Mouse (Mus musculus): ENCODE data around the gene Grhpr. TPM values are rescaled to one million over a fixed set of nuclear protein-coding genes. Genes with fewer than 3 reads are reported as not detected.
"Not testable (repeated sequence)": the region's sequence is repeated elsewhere in the genome, so short reads cannot be mapped to it uniquely, and the experiment has no call there.

Gene Grhpr
- total RNA-seq, 4 experiments from 2014 or later = 223 to 249 (median 233) TPM

DNA sequence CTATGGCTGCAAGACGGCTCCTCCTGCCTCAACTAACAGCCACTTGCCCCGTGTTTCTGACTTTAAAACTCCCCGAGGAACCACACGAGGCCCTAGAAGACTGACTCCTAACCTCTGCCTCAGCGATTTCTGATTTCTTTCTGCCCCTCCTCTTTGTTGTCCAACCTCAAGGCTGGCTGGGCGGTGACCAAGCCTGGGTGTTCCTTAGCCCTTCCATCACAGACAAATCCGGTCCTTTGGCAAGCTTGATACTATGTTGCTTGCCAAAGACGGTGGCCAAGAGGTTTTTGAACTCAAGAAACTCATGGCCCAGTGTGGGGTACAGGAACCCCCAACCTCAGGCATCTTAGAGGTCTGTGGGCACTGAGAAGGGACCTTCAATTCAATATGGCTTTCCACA, 6.9 kb upstream of the Grhpr start:
- DNase-seq = no peak

DNA sequence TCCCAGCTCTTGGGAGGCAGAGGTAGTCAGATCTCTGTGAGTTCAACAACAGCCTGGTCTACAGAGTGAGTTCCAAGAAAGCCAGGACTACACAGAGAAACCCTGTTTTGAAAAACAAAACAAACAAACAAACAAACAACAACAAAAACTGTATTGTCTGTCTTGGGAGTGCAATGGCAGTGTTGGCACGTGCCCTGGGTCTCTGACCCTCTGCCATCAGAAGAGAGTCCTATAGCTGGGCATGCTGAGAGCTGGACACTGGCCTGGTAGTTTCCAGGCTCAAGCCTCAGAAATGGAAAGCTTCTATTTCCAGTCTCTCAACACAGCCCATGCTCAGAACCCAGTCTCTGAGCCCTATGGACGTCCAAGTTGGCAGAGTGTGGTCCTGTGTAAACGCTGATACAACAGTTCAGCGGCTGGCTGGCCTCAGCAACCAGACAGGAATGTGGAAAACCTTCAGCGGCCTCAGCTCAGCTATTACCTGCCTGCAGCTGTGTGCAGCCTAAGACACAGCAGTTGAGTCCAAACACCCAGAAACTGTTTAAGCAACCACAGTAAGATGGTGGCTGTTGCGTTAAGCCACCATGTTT, 5.1 kb upstream of the Grhpr start:
- no peak for DNase-seq

DNA sequence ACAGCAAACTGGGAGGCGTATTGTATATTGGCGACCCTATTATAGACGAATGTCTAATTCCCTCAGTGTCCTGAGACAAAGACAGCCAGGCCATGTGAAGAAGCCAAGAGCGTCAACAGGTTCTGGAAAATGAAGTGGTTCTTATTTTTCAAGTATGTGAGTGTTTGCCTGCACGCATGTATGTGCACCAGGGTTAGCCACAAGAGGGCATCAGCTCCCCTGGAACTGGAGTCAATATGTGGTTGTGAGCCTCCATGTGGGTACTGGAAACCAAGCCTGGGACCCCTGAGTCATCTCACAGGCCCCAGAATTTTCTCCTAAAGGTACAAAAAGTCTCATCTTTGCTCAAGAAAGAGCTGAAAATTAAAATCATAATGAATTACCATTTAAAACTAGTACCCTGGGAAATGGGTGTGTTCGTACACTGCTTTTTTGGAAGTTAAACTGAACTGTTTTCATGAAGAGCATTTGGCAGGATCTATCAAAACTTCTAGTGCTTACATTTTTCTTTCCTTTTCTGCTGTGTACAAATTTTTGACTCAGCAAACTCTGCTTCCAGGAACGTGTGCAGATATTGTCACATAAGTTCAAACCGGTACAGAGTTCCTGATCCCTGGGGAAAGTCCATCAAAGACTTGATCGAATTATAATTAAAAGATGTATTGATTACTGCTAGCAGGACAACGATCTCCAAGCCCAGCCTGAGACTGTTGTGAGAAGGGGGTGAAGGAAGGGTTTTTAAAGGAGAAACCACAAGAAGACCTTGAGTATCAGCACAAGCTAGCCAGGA, 4.1 kb upstream of the Grhpr start:
- no peak for DNase-seq

DNA sequence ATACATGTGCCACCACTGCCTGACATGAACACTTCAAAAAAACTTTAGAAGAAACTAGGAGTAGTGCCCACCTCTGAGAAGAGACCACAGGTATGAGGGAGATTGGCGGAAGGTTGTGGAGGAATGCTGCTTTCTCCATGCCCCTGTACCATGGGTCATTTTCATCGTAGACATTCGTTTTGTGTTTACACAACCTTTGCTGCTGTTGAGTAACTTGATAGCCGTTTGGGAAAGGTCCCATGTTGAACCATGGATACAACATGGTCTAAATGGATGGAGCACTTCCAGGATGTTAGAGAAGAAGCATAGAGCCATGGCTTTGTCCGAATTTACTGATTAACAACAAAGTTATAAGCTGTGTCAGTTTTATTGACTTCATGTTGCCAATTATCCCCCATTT, 3.0 kb upstream of the Grhpr start:
- no peak for DNase-seq

DNA sequence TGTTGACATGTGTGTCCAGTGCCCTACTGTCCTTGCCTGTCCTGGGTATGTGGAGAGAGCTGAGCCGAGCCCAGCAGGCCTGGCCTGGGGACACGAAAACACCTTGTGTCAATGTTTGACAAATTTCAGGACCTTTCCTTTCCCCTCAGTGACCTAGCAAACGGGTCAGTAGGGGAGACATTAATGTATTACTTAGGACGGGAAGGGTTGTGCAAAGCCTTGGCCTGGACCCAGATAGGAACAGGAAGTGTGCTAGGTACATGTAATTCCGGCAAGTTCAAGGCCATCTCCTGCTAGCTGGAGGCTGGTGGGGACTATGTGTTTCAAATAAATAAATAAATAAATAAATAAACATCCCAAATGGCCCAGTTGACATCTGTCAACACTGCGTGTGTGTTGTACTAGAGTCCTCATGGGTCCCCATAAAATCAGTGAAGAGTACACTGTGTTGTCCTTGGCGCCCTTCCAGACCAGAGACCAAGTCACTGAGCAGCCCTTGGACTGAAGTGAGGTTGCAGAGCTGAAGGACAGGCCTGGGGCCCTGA, 1.3 kb upstream of the Grhpr start:
- peak; percentile 85 for DNase-seq

DNA sequence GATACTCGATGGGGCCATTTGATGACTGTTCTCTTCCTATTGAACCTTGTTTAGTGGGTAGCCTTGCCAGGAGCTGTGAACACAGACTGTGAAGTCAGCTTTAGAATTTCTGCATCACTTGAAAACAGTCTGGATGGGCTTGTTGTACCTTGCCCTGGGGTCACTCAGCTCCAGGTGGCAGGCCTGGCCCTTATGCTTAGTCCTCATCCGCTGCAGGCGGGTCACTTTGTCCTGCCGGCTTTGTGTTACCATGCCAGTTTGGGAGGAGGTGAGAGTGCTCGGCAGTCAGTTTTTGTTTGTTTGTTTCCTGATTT, 736 bp downstream of the Grhpr start:
- DNase-seq = no peak

DNA sequence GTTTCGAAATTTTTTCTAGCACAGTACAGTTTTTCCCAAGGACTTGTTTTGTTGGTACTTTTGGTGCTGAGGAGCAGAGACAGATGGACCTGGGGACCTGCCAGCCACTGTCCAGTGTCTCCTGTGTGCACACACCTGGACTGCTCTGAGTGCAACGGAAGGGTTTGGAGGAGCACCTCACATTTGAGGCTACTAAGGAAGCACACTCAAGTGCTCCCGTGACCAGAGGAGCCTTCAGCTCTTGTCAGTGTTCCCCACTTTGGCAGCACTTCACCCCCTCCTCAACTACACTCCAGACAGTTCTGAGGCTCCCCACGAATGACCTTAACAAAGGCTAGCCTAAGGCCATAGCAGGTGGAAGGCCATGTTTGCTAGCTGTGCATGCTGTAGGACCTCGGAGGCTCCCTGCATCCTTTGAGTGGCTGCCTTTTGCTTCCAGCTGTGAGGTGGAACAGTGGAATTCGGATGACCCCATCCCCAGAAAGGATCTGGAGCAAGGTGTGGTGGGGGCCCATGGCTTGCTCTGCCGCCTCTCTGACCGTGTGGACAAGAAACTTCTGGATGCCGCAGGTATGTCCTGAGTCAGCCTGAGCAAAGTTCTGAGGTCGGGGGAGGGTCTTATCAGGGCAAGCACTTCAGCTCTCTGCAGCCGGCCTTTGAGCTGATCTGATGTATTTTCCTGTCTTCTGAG, 1.4 kb downstream of the Grhpr start:
- no peak for DNase-seq

DNA sequence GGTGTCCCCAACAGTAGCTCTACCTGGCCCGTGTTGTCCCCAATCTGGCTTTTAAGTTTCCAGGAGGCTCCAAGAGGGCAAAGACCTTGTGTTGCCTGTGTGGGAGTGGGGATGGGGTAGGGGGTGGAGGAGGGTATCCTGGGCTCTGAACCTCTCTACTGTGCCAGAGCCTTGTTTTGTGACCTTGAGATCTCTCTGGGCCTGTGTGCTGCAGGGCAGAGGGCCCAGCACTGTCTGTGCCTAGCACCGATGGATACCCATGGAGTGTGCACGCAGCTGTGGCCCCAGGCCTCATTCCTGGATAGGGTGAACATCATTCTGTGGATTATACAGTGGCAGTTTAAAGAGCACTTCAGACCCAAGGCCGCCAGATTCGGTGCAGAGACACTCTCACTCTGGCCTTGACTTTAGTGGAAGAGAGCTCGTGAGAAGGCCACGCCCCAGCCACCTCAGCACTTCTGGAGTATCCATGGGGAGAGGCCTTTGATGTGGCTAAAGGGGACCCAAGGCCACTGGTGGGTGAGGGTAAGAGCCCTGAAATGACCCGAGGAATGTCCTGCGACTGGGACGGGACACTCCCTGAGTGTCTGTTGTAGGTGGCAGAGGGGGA, 2.0 kb downstream of the Grhpr start:
- peak; percentile 76 for DNase-seq

DNA sequence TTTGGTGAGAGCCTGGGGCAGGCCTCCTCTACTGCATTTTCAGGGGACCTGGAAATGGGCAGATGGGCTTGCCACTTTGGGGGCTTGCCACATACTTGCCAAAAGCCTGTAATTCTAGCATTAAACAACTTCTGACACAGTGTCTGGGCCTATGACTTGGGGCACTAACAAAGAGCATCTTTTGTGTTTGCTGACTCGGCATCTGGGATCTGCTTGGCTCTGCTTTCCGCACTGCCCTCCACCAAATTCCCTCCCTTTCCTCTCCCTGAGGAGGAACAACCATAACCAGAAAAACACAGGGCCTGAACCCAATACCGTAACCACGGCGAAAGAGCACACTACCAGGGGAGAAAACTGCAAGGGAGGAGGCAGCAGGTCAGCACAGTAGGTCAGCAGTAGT, 9.4 kb downstream of the Grhpr start:
- no peak for DNase-seq

DNA sequence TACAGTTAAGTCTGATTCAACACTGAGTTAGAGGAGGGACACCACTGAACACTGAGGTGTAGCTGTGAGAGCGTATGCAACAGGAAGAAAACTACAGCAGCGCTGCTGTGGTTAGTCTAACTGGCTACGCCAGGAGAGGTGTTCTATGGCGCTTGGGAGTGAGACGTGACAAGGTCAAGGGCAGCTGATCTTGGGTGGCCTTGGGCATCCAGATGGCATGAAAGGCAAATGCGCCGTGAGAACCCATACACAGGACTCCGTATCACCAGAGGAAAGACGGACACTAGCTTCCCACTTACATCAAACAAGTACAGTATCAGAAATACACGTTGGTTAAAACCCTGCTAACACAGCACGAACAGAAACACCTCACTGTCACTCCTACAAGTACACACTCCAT, 11.1 kb downstream of the Grhpr start:
- not testable (repeated sequence) for DNase-seq

DNA sequence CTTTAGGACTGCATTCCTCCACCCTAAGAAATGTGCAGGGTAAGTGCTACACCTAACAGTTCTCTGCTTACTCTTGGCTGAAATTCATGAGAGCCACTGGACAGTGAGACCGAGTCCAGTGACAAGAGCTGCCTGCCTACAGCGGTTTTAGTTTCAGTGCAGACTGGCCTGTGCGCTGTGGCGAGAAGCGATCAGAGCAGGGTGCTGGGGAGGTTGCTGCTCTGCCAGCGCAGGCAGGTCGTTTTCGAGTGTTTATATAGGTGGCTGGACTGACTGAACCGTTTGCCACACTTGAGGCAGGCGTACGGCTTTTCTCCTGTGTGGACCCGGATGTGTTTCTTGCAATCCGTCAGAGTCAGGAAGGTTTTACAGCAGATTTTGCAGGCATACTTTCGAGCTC, 12.0 kb downstream of the Grhpr start:
- not testable (repeated sequence) for DNase-seq

DNA sequence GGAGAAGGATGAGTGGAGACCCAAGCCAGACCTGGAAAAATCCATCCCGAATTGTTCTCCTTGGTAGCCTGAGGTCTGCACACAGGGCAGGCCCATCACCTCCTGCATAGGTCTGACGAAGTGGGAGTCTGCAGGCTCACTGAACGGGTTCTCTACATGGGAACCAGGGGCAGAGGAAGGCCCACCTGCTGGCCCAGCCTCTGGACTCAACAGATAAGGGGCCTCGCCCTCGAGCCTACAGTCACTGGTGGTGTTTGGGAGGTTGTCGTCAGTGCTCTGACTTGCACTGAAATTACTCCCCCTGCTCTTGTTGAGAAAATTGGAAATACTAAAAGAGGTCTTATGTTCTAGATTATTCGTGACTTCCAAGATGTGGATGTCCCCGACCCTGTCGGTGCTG, 12.7 kb downstream of the Grhpr start:
- DNase-seq = no peak

DNA sequence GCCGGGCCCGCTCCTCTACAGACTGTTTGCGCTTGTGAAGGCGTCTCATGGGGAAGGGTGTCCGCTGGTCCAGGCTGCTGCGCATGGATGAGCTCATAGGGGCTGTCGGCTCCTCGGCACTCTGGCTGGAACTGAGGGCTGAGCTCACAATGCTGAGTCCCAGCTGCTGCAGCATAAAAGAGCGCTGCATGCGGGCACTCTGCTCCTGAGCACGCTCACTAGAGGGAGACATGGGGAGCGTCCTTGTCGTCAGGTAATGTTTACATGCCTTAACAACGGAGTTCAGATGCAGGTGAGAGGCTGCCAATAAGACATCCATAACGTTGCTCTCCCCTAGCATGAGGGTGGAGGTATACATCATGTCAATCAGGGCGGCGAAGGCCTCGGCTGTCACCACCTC, 13.6 kb downstream of the Grhpr start:
- DNase-seq = no peak

DNA sequence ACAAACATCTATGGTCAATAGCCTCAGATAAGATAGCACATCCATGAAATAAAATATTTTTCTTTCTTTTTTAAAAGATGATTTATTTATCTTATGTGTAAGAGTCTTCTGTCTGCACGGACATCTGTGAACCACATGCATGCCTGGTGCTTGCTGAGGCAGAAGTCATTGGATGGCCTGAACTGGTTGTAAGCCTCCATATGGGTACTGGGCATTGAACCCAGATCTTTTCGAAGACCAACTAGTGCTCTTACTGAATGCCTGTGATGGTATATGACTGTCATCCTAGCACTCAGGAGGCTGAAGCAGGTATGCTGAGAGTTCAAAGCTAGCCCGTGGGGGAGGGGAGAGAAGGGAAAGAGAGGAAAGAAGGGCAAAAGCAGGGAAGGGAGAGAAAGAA, 16.9 kb downstream of the Grhpr start:
- no peak for DNase-seq

DNA sequence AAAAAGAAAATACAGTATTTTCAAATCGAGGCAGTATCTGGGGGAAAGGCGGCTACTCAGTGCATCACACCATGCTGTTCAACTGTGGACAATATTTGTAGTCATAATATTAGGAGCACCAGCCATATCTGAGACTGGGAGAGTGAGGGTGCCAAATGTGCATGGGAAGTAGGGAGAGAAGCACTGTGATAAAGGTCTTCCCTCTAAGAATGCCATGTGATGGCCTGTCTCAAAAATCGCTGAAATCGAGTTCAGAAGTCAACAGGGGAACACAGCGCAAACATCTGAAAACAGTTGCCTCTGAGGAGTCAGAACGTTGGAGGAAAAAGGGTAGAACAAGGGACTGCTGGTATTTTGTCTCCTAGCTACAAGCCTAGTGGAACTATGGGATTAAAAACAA, 18.8 kb downstream of the Grhpr start:
- no peak for DNase-seq

DNA sequence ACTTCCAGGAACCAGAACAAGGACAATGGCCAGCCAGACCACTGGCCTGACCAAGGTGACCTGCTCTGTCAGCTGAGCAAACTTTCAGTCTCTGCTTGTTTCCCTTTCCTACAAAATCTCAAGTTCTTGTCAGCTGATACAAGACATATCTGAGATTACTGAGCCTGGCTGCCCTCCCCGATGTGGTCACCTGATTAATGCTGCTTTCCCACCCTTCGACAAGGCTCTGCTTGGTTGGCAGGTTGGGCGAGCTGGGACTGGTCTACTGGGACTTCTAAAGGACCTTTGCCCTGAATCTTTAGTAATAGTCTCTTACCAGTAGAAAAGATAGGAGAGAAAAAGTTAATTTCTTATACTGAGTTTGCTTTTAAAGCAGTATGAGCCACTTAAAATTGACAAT, 24.3 kb downstream of the Grhpr start:
- DNase-seq = no peak

DNA sequence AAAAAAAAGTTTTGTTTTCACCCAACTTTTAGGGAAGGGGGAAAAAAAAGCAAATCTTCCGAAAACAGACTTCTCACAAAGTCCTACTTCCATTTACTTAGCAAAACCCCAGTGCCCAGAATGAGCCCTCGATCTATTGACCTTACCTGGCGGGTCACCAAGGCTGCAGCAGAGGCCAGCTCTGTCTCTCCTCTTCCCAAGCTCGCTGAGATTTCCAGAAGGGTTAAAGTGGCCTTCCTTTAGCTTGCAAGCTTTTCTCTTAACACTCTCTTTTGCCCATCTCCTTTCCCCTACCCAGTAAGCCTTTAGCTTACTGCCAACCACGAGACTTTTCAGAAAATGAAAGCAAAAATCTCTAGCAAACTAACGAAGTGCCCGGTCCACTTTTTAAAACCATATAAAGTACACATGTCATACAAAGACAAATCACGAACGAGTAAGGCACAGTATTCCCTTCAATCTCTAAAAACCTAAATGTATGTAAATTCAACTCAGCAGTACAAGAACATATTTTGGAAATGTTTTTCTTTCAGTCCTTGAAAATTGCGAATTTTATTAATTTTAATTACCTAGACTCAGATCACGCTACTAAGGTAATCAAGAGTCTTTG, 29.7 kb downstream of the Grhpr start:
- DNase-seq = no peak

DNA sequence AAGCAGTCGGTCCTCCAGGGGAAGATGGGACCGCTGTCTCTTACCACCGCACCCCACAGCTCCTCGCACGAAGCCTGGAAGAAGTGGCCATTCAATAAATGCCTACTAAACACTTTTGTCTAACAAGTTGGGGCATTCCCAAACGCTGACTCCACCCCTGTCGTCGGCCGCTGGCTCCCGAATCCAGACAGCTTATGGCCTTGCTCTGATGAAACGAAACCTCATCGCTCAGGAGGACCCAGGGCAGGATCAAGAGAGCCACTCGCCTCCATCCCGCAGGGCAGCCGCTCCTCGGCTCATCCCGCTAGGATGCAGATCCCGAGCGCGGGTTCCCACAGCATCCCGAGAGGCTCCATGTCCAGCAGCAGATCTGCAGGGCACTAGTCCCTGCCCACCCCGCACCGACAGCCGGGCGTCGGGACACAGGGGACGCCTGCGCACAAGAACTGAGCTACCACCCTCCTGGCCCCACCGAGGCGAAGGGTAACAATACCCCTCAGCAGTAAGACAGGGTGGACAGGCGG, 30.4 kb downstream of the Grhpr start:
- DNase-seq = peak; percentile 78

DNA sequence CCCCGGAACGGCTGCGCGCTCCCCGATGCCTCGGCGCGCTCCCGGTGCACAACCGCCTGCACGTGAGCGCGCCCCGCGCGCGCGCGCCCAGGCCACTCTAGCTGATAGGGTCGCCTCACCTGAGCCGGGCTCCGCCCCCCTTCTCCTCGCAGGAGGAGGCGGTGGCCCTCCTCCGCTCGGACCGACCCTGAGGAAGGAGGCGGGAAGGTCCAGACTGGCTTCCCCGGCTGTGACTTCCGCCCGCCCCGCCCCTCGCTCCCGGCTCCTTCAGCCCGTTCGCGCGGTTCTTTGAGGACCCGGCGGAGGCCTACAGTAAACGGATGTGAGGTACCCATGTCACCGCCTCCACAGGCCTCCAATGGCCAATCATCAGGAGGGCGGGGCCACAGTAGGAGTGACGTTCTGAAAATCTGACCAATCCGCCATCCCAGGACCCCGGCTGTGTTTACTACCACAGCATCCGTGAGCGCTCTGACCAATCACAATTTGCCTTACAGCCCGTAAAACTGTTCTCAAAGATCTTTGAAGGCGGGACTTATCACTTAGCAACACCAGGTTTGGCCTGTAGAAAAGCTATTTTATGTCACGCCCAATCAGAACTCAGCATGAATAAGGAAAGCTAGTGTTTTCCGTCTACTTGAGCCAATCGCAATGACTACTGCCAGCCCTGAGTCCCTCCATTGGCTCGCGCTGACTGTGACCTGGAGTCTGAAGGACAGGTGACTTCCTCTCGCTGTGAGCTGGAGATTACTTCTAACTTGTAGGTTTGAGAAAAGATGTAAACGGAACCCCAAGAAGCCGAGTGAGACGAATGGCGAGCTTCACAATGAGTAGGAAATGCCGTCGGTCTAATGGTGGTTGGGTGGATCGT, 31.1 kb downstream of the Grhpr start, which contains the start of gene Zbtb5:
TSS of gene Zbtb5 (minus strand) at position 308 of the 871 bp plus-strand sequence.
- peak; percentile 100 for DNase-seq

DNA sequence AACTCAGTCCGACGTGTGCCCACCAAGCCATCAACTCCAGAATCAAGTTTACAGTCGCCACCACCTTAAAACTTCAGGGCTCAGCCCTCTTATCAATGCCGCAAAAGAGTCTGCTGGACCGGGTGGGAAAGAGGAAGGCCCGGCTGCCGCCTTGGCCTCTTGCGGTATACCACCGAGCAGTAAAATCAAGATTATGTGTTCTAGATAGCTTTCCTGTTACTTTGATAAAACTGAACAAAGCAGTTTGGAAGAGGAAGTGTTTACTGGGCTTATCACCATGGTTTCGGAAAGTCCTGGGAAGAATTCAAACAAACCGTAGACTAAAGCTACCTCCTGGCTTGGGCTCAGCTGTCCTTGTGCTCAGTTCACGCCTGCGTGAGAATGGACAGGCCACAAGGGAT, 31.8 kb downstream of the Grhpr start:
- DNase-seq = no peak

DNA sequence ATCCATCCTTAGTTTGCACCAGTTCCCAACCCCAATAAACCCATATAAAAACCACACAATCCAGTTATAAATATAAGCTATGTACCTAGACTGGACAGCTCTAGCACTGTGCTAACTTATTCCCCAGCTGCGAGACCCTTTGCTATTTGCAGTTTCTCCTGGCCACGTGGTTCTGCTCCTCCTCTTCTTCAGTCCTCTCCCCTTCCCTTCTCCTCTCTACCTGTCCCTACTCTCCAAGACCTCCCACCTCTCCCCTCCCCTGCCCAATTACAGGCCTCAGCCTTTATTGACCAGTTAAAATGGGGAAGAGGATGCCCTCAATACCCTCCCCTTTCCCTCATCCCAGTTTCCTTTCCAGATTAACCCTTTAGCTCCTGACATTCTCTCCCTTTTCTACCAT, 32.3 kb downstream of the Grhpr start:
- DNase-seq = no peak

DNA sequence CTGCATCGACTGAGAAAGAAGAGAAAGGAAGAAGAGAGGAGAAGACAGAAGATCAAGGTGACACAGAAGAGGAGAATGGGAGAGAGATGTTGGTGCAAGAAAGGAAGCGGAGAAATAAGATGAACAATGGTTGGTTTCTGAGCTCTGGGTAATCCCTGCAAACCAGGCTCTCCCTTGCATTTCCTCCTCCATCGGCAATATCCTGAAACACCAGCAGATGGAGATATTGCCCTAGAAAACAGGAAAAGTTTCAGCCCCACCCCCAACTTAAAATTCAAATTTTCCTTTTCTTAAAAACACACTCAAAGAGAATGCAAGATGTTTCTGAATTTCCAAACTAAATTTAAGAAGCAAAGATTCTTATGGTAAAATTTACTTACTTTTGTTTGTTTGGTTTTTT, 34.4 kb downstream of the Grhpr start:
- DNase-seq = no peak
